Mouse (Mus musculus): ENCODE measurements around the gene Ttc21a.

- TF ChIP-seq POLR2A (IDR thresholded peaks at IDR 0.05; ENCODE audit: low read depth, low read length): peak; percentile 96
- no peak for TF ChIP-seq CTCF (IDR thresholded peaks at IDR 0.05; ENCODE audit: extremely low read depth, insufficient read depth, insufficient read length, insufficient replicate concordance)
Measured at GRCm38 (mm10) chr9:119983585-119984535, 46.5 kb downstream of the Ttc21a start.

All from spleen, adult 2 months (tissue).